Mouse (Mus musculus): ENCODE measurements around the gene Vwa7. TPM values are rescaled to one million over a fixed set of nuclear protein-coding genes. Genes with fewer than 3 reads are reported as not detected.
A peak's percentile ranks its signal among the peaks of the same experiment; 100 is the strongest.

The Vwa7 gene
- total and polyA plus RNA-seq, 3 experiments, result 0.60 to 3.5 (median 1.5) TPM

- peaks cover 28% of the 10 kb centered on the region for H3K4me1 ChIP-seq (ENCODE audit: insufficient read depth, low read depth, low read length)
- DNase-seq (ENCODE audit: low spot score) (no peak), ATAC-seq (ENCODE audit: extremely low read depth, insufficient number of reproducible peaks, low FRiP score, poor library complexity, severe bottlenecking) (no peak)
- no peaks in the 10 kb centered on the region for H3K9me3 ChIP-seq (replicated peaks)
- no peak overlapping the region for H3K4me3 ChIP-seq (ENCODE audit: low read depth, low read length)
- no peak for TF ChIP-seq CTCF (IDR thresholded peaks at IDR 0.05; ENCODE audit: low read depth, low read length)
- TF ChIP-seq TAL1 (conservative IDR thresholded peaks at IDR 0.05; ENCODE audit: low read depth, low read length), result no peak
- no peak for TF ChIP-seq GATA1 (IDR thresholded peaks at IDR 0.05; ENCODE audit: borderline replicate concordance, low read length)
- TF ChIP-seq GATA2 (IDR thresholded peaks at IDR 0.05; ENCODE audit: borderline replicate concordance, low read depth, low read length), result no peak
- TF ChIP-seq POLR2AphosphoS5 (IDR thresholded peaks at IDR 0.05; ENCODE audit: insufficient replicate concordance, low read depth, low read length), result no peak
- H3K27me3 ChIP-seq (ENCODE audit: insufficient read depth, low read length), result peaks cover 46% of the 10 kb centered on the region
- no peaks in the 10 kb centered on the region for H3K36me3 ChIP-seq (replicated peaks)
Observed at GRCm38 (mm10) chr17:35070556-35071229, 54.3 kb downstream of the Vwa7 start.

GRCm38 (mm10) chr17:35071454-35071853, 55.1 kb downstream of the Vwa7 start:
- peaks cover 39% of the 10 kb centered on the region for H3K27me3 ChIP-seq (ENCODE audit: insufficient read depth, low read length)
- DNase-seq (ENCODE audit: low spot score) (no peak), ATAC-seq (ENCODE audit: extremely low read depth, insufficient number of reproducible peaks, low FRiP score, poor library complexity, severe bottlenecking) (no peak)
- H3K4me3 ChIP-seq (ENCODE audit: low read depth, low read length), result no peak overlapping the region
- no peaks in the 10 kb centered on the region for H3K36me3 ChIP-seq (replicated peaks)
- H3K4me1 ChIP-seq (ENCODE audit: insufficient read depth, low read depth, low read length), result peaks cover 26% of the 10 kb centered on the region
- TF ChIP-seq TAL1 (conservative IDR thresholded peaks at IDR 0.05; ENCODE audit: low read depth, low read length), result no peak
- no peak for TF ChIP-seq GATA1 (IDR thresholded peaks at IDR 0.05; ENCODE audit: borderline replicate concordance, low read length)
- no peak for TF ChIP-seq GATA2 (IDR thresholded peaks at IDR 0.05; ENCODE audit: borderline replicate concordance, low read depth, low read length)
- no peak for TF ChIP-seq CTCF (IDR thresholded peaks at IDR 0.05; ENCODE audit: low read depth, low read length)
- no peak for TF ChIP-seq POLR2AphosphoS5 (IDR thresholded peaks at IDR 0.05; ENCODE audit: insufficient replicate concordance, low read depth, low read length)
- no peaks in the 10 kb centered on the region for H3K9me3 ChIP-seq (replicated peaks)

- TF ChIP-seq TAL1 (conservative IDR thresholded peaks at IDR 0.05; ENCODE audit: low read depth, low read length), result no peak
- no peak for TF ChIP-seq GATA1 (IDR thresholded peaks at IDR 0.05; ENCODE audit: borderline replicate concordance, low read length)
- no peak for TF ChIP-seq CTCF (IDR thresholded peaks at IDR 0.05; ENCODE audit: low read depth, low read length)
- no peak for TF ChIP-seq GATA2 (IDR thresholded peaks at IDR 0.05; ENCODE audit: borderline replicate concordance, low read depth, low read length)
- no peak for TF ChIP-seq POLR2AphosphoS5 (IDR thresholded peaks at IDR 0.05; ENCODE audit: insufficient replicate concordance, low read depth, low read length)
- Histone ChIP-seq H3K4me1 (ENCODE audit: insufficient read depth, low read depth, low read length) (peaks cover 43% of the 10 kb centered on the region), H3K9me3 (replicated peaks) (no peaks in the 10 kb centered on the region), H3K27me3 (ENCODE audit: insufficient read depth, low read length) (peaks cover 21% of the 10 kb centered on the region), H3K36me3 (replicated peaks) (no peaks in the 10 kb centered on the region), H3K4me3 (ENCODE audit: low read depth, low read length) (peak overlapping the region; percentile 4; the same call in 1 of the 2 replicates)
- ATAC-seq (ENCODE audit: extremely low read depth, insufficient number of reproducible peaks, low FRiP score, poor library complexity, severe bottlenecking) (no peak), DNase-seq (ENCODE audit: low spot score) (no peak)
Observed at GRCm38 (mm10) chr17:35074097-35074496, 57.7 kb downstream of the Vwa7 start.

Other genes starting within 250 kb of the Vwa7 start
Only the 20 nearest of the 46 such genes appear.
- not detected in 2 replicates for gene Slc44a4, start 102.1 kb upstream of the Vwa7 start, total RNA-seq (2014; fragmentation: Nextera tagmentation)
- gene Slc44a4, start 102.1 kb upstream of the Vwa7 start, total RNA-seq (2017), result 0.06 TPM in 1 of 2 replicates, not detected in the other
- gene Slc44a4, start 102.1 kb upstream of the Vwa7 start, polyA plus RNA-seq (2012), result not detected in 2 replicates
- 11.6 and 12.6 TPM in 2 replicates for gene Neu1, start 85.3 kb upstream of the Vwa7 start, total RNA-seq (2014; fragmentation: Nextera tagmentation)
- gene Neu1, start 85.3 kb upstream of the Vwa7 start, total RNA-seq (2017), result 17.2 and 19.7 TPM in 2 replicates
- 9.2 and 12.0 TPM in 2 replicates for gene Neu1, start 85.3 kb upstream of the Vwa7 start, polyA plus RNA-seq (2012)
- 0.24 TPM in 1 of 2 replicates, not detected in the other for gene Hspa1b, start 57.3 kb upstream of the Vwa7 start, total RNA-seq (2014; fragmentation: Nextera tagmentation)
- 0.11 and 0.35 TPM in 2 replicates for gene Hspa1b, start 57.3 kb upstream of the Vwa7 start, total RNA-seq (2017)
- 0.93 and 0.94 TPM in 2 replicates for gene Hspa1b, start 57.3 kb upstream of the Vwa7 start, polyA plus RNA-seq (2012)
- gene Gm20481, start 46.7 kb upstream of the Vwa7 start, total RNA-seq (2014; fragmentation: Nextera tagmentation), result not detected in 2 replicates
- 0.44 TPM in 1 of 2 replicates, not detected in the other for gene Gm20481, start 46.7 kb upstream of the Vwa7 start, total RNA-seq (2017)
- not detected in 2 replicates for gene Gm20481, start 46.7 kb upstream of the Vwa7 start, polyA plus RNA-seq (2012)
- not detected in 2 replicates for gene Hspa1a, start 44.4 kb upstream of the Vwa7 start, total RNA-seq (2014; fragmentation: Nextera tagmentation)
- 0.06 TPM in 1 of 2 replicates, not detected in the other for gene Hspa1a, start 44.4 kb upstream of the Vwa7 start, total RNA-seq (2017)
- 0.18 and 0.22 TPM in 2 replicates for gene Hspa1a, start 44.4 kb upstream of the Vwa7 start, polyA plus RNA-seq (2012)
- not detected in 2 replicates for gene Hspa1l, start 43.9 kb upstream of the Vwa7 start, total RNA-seq (2014; fragmentation: Nextera tagmentation)
- 0.05 and 0.12 TPM in 2 replicates for gene Hspa1l, start 43.9 kb upstream of the Vwa7 start, total RNA-seq (2017)
- gene Hspa1l, start 43.9 kb upstream of the Vwa7 start, polyA plus RNA-seq (2012), result not detected in 2 replicates
- gene Lsm2, start 34.7 kb upstream of the Vwa7 start, total RNA-seq (2014; fragmentation: Nextera tagmentation), result 195 and 218 TPM in 2 replicates
- 65.8 and 71.9 TPM in 2 replicates for gene Lsm2, start 34.7 kb upstream of the Vwa7 start, total RNA-seq (2017)
- 239 and 263 TPM in 2 replicates for gene Lsm2, start 34.7 kb upstream of the Vwa7 start, polyA plus RNA-seq (2012)
- gene Vars, start 15.6 kb upstream of the Vwa7 start, total RNA-seq (2014; fragmentation: Nextera tagmentation), result 262 and 289 TPM in 2 replicates
- gene Vars, start 15.6 kb upstream of the Vwa7 start, total RNA-seq (2017), result 99.3 and 130 TPM in 2 replicates
- gene Vars, start 15.6 kb upstream of the Vwa7 start, polyA plus RNA-seq (2012), result 1,339 and 1,437 TPM in 2 replicates
- 35.3 and 35.5 TPM in 2 replicates for gene Sapcd1, start 11.4 kb downstream of the Vwa7 start, total RNA-seq (2014; fragmentation: Nextera tagmentation)
- gene Sapcd1, start 11.4 kb downstream of the Vwa7 start, total RNA-seq (2017), result 156 and 206 TPM in 2 replicates
- 90.0 and 101 TPM in 2 replicates for gene Sapcd1, start 11.4 kb downstream of the Vwa7 start, polyA plus RNA-seq (2012)
- gene Msh5, start 30.2 kb downstream of the Vwa7 start, total RNA-seq (2014; fragmentation: Nextera tagmentation), result 41.7 and 45.5 TPM in 2 replicates
- 11.8 and 12.4 TPM in 2 replicates for gene Msh5, start 30.2 kb downstream of the Vwa7 start, total RNA-seq (2017)
- gene Msh5, start 30.2 kb downstream of the Vwa7 start, polyA plus RNA-seq (2012), result 11.3 and 11.5 TPM in 2 replicates
- gene Clic1, start 33.4 kb downstream of the Vwa7 start, total RNA-seq (2014; fragmentation: Nextera tagmentation), result 211 and 218 TPM in 2 replicates
- 562 and 724 TPM in 2 replicates for gene Clic1, start 33.4 kb downstream of the Vwa7 start, total RNA-seq (2017)
- gene Clic1, start 33.4 kb downstream of the Vwa7 start, polyA plus RNA-seq (2012), result 233 and 258 TPM in 2 replicates
- gene Ddah2, start 42.5 kb downstream of the Vwa7 start, total RNA-seq (2014; fragmentation: Nextera tagmentation), result 52.4 and 70.3 TPM in 2 replicates
- 179 and 180 TPM in 2 replicates for gene Ddah2, start 42.5 kb downstream of the Vwa7 start, total RNA-seq (2017)
- gene Ddah2, start 42.5 kb downstream of the Vwa7 start, polyA plus RNA-seq (2012), result 242 and 291 TPM in 2 replicates
- gene Ly6g6c, start 48.8 kb downstream of the Vwa7 start, total RNA-seq (2014; fragmentation: Nextera tagmentation), result not detected in 2 replicates
- gene Ly6g6c, start 48.8 kb downstream of the Vwa7 start, total RNA-seq (2017), result 0.16 TPM in 1 of 2 replicates, not detected in the other
- gene Ly6g6c, start 48.8 kb downstream of the Vwa7 start, polyA plus RNA-seq (2012), result not detected in 2 replicates
- not detected in 2 replicates for gene Mpig6b, start 49.6 kb downstream of the Vwa7 start, total RNA-seq (2014; fragmentation: Nextera tagmentation)
- gene Mpig6b, start 49.6 kb downstream of the Vwa7 start, total RNA-seq (2017), result 0.06 TPM in 1 of 2 replicates, not detected in the other
- not detected in 2 replicates for gene Mpig6b, start 49.6 kb downstream of the Vwa7 start, polyA plus RNA-seq (2012)
- not detected in 2 replicates for gene Ly6g6e, start 60.3 kb downstream of the Vwa7 start, total RNA-seq (2014; fragmentation: Nextera tagmentation)
- gene Ly6g6e, start 60.3 kb downstream of the Vwa7 start, total RNA-seq (2017), result not detected in 2 replicates
- gene Ly6g6e, start 60.3 kb downstream of the Vwa7 start, polyA plus RNA-seq (2012), result 0.36 TPM in 1 of 2 replicates, not detected in the other
- not detected in 2 replicates for gene Ly6g6d, start 61.5 kb downstream of the Vwa7 start, total RNA-seq (2014; fragmentation: Nextera tagmentation)
- 0.58 TPM in 1 of 2 replicates, not detected in the other for gene Ly6g6d, start 61.5 kb downstream of the Vwa7 start, total RNA-seq (2017)
- 2.0 and 3.6 TPM in 2 replicates for gene Ly6g6d, start 61.5 kb downstream of the Vwa7 start, polyA plus RNA-seq (2012)
- gene Ly6g6f, start 69.0 kb downstream of the Vwa7 start, total RNA-seq (2014; fragmentation: Nextera tagmentation), result not detected in 2 replicates
- gene Ly6g6f, start 69.0 kb downstream of the Vwa7 start, total RNA-seq (2017), result 0.23 and 0.27 TPM in 2 replicates
- gene Ly6g6f, start 69.0 kb downstream of the Vwa7 start, polyA plus RNA-seq (2012), result 0.10 and 0.24 TPM in 2 replicates
- gene Abhd16a, start 72.7 kb downstream of the Vwa7 start, total RNA-seq (2014; fragmentation: Nextera tagmentation), result 28.9 and 32.3 TPM in 2 replicates
- 35.6 and 50.0 TPM in 2 replicates for gene Abhd16a, start 72.7 kb downstream of the Vwa7 start, total RNA-seq (2017)
- gene Abhd16a, start 72.7 kb downstream of the Vwa7 start, polyA plus RNA-seq (2012), result 80.6 and 97.0 TPM in 2 replicates
- not detected in 2 replicates for gene Ly6g5c, start 91.7 kb downstream of the Vwa7 start, total RNA-seq (2014; fragmentation: Nextera tagmentation)
- not detected in 2 replicates for gene Ly6g5c, start 91.7 kb downstream of the Vwa7 start, total RNA-seq (2017)
- not detected in 2 replicates for gene Ly6g5c, start 91.7 kb downstream of the Vwa7 start, polyA plus RNA-seq (2012)
- not detected in 2 replicates for gene Ly6g5b, start 98.8 kb downstream of the Vwa7 start, total RNA-seq (2014; fragmentation: Nextera tagmentation)
- 0.82 and 0.93 TPM in 2 replicates for gene Ly6g5b, start 98.8 kb downstream of the Vwa7 start, total RNA-seq (2017)
- gene Ly6g5b, start 98.8 kb downstream of the Vwa7 start, polyA plus RNA-seq (2012), result 0.10 and 0.12 TPM in 2 replicates